Mouse (Mus musculus) ovary, postnatal 10 days (tissue): ENCODE measurements around the gene Tmub2.

Experiments used
- DNase-seq: peaks from one replicate; pipeline ENCODE4 v3.0.0; 2022; ENCODE audit warnings: low spot score

Tmub2 gene

DNA sequence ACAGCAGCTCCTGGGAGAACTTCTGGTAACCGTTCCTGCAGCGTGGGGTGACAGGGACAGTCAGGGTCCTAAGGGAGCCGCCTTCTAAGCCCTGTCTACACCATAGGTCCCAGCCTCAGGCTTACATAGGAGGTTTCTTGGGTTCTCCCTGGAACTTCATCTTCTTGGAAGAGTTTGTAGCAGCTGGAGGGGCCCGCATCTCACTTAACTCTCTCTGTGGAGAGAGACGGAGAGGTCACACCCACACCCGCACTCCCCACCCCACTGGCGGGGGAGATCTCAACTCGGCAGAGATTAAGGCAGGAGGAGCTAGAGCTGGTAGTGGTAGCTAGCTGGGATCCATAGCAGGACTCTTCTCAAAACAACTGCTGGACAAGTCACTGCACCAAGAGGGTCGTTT lies 23.4 kb downstream of the Tmub2 start:
- no peak for DNase-seq

GRCm38 (mm10) chr11:102308979-102309378 lies 24.2 kb downstream of the Tmub2 start:
- DNase-seq: peak; percentile 94

GRCm38 (mm10) chr11:102309821-102310617 lies 25.3 kb downstream of the Tmub2 start:
- no peak for DNase-seq

DNA sequence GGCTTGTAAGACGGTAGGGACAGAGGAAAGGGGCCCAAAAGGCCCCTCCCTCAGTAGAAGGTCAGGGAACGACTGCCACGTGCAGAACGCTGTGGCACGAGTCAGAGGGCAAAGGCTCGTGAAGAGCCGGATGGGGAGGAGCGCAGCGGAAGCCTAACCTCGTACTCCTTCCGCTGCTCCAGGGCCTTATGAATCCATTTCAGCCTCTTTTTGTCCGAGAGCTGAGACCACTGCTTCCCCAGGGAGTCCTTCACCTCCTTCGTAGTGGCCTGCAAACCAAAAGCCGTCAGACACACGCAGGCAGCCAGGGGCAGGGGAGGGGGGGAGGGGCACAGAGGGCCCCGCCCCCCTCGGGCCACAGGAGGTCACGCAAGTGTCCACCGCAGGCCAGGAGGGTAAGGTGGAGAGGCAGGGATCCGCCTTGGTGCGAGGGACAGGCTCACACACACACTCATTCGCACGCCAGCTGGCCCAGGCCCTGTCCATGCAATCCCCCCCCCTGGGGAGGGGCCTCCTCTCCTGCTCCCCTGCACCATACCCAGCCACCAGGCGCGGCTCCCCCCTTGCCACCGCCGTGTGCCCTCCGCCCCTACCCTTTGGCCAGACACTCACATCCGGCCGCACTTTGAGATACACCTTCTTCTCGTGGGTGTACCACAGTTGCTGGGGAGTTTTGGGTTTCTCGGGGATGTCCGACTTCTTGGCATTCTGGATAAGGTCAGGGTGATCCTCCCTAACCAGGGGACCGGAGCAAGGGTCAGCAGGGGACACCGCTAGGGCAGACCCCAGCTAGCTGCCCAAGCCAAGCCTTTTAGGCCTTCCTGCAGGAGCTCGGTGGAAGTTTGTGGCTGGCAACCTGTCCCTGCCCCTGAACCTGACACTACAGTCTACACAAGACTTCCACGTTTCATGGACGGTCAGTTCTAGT lies 26.3 kb downstream of the Tmub2 start:
- no peak for DNase-seq

GRCm38 (mm10) chr11:102311966-102312365 lies 27.2 kb downstream of the Tmub2 start:
- DNase-seq: no peak

GRCm38 (mm10) chr11:102312586-102312985 lies 27.9 kb downstream of the Tmub2 start:
- DNase-seq: no peak

- no peak for DNase-seq
These were observed 29.6 kb downstream of the Tmub2 start for GRCm38 (mm10) chr11:102314321-102314720.

- no peak for DNase-seq
These were observed 31.2 kb downstream of the Tmub2 start for GRCm38 (mm10) chr11:102315690-102316571.

- DNase-seq: peak; percentile 77
These were observed 32.0 kb downstream of the Tmub2 start for GRCm38 (mm10) chr11:102316572-102317297.

- peak; percentile 33 for DNase-seq
These were observed 32.7 kb downstream of the Tmub2 start for GRCm38 (mm10) chr11:102317298-102317900.

- peak; percentile 55 for DNase-seq
These were observed 33.3 kb downstream of the Tmub2 start for GRCm38 (mm10) chr11:102317901-102318575.

GRCm38 (mm10) chr11:102318576-102319409 lies 34.1 kb downstream of the Tmub2 start:
- DNase-seq: no peak

DNA sequence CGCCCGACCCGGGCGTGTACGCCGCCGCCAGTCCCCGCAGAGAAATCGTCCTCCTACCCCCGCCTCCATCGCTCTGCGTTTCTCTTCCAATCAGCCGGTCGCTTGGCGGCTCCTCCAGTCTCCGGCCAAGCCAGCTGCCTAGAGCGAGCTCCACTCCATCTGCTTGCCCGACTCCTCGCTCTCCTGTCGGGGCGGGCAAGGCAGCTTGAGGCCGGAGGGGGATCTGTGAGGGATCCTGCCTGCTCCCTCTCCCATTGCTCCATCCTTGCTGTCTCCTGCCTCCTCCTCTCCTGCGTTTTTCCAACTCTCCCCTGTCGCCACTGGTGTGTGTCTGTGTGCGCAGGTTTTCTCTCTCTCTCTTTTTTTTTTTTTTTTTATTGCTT lies 34.7 kb downstream of the Tmub2 start, which contains the start of gene Ubtf:
Gene Ubtf (minus strand): TSS at position 333 of the 383 bp plus-strand sequence.
- peak; percentile 63 for DNase-seq

- DNase-seq: peak; percentile 59
These were observed 35.4 kb downstream of the Tmub2 start for GRCm38 (mm10) chr11:102319941-102320685.

DNA sequence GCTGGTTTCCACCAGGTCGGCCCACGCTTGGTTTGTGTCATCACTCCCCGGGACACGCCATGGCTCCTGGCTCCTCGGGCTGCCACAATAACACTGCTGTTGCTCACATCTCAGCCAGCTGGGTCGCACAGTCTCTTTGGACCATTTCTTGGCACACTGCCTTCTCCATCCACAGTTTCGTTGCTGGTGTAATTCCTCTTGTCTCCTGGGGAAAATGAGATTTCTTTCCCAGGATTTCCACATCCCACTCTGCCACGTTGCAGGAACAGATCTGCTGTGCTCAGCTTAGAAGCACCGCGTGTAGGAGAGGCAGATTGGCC lies 35.9 kb downstream of the Tmub2 start:
- peak; percentile 50 for DNase-seq

- no peak for DNase-seq
These were observed 37.2 kb downstream of the Tmub2 start for GRCm38 (mm10) chr11:102321931-102322330.

GRCm38 (mm10) chr11:102323516-102323915 lies 38.8 kb downstream of the Tmub2 start:
- DNase-seq: no peak

GRCm38 (mm10) chr11:102327250-102327649 lies 42.5 kb downstream of the Tmub2 start:
- DNase-seq: no peak

DNA sequence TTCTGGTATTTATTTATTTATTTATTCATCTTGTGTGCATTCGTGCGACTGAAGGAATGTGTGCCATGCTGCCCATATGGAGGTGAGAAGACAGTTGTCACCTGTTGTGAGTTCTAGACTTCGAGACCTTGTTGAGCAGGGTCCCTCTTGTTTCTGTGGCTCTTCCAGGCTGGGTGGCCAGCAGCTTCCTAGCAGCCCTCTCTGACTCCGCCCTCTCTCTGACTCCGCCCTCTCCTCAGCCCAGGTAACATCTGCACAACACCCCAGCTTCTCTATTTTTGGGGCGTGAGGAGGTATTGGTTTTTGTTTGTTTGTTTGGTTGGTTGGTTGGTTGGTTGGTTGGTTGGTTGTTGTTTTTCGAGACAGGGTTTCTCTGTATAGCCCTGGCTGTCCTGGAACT lies 43.1 kb downstream of the Tmub2 start:
- no peak for DNase-seq
